Mouse (Mus musculus) MEL (cell line): Measurements from ENCODE around the gene Kifc5b.
A peak's percentile ranks its signal among the peaks of the same experiment; 100 is the strongest.

Source experiments
- BHLHE40 ChIP-seq: IDR thresholded peaks from 2 replicates; pipeline ENCODE4 v1.6.1; 2012; ENCODE audit warnings: low read depth, mild to moderate bottlenecking, inconsistent platforms, low read length, improper control_type of control experiment, borderline replicate concordance
- CTCF ChIP-seq, 3 experiments: IDR thresholded peaks in 2 of 3; conservative IDR thresholded peaks in 1 of 3; 2 replicates each; pipeline ENCODE4 v1.5.1; 2011 to 2012; ENCODE audit warnings: low read length in 3 of 3, low read depth in 2 of 3, mild to moderate bottlenecking in 2 of 3, improper control_type of control experiment in 1 of 3, inconsistent platforms in 1 of 3, mixed read lengths in 1 of 3, moderate library complexity in 1 of 3; ENCODE audit not compliant: control insufficient read depth in 1 of 3, insufficient read depth in 1 of 3, poor library complexity in 1 of 3, severe bottlenecking in 1 of 3
- GATA1 ChIP-seq: IDR thresholded peaks from 2 replicates; pipeline ENCODE4 v1.6.1; 2011; ENCODE audit warnings: low read depth, low read length, improper control_type of control experiment
- HCFC1 ChIP-seq: IDR thresholded peaks from 2 replicates; pipeline ENCODE4 v1.6.1; 2012; ENCODE audit warnings: low read depth, mild to moderate bottlenecking, inconsistent platforms, low read length, improper control_type of control experiment, moderate library complexity
- JUND ChIP-seq: IDR thresholded peaks from 2 replicates; pipeline ENCODE4 v1.6.1; 2011; ENCODE audit warnings: low read depth, mild to moderate bottlenecking, improper control_type of control experiment, low read length
- KAT2A ChIP-seq: conservative IDR thresholded peaks from 2 replicates; pipeline ENCODE4 v1.6.1; 2012; ENCODE audit warnings: low read depth, low read length, improper control_type of control experiment, inconsistent platforms
- MEF2A ChIP-seq: IDR thresholded peaks from 2 replicates; pipeline ENCODE4 v1.6.1; 2014; ENCODE audit warnings: low read depth, mild to moderate bottlenecking, inconsistent platforms, low read length, improper control_type of control experiment; ENCODE audit not compliant: poor library complexity, insufficient replicate concordance, severe bottlenecking; ENCODE audit errors: extremely low read depth
- MYC ChIP-seq: IDR thresholded peaks from 2 replicates; pipeline ENCODE4 v1.6.1; 2011; ENCODE audit warnings: low read depth, mild to moderate bottlenecking, low read length, improper control_type of control experiment, moderate library complexity
- NELFE ChIP-seq: IDR thresholded peaks from 2 replicates; pipeline ENCODE4 v1.6.1; 2011; ENCODE audit warnings: low read depth, low read length, improper control_type of control experiment
- POLR2A ChIP-seq, 2 experiments: IDR thresholded peaks; 2 replicates each; pipeline ENCODE4 v1.6.1; 2011 to 2012; ENCODE audit warnings: low read length in 2 of 2, mild to moderate bottlenecking in 2 of 2, control low read depth in 1 of 2, improper control_type of control experiment in 1 of 2, low read depth in 1 of 2, moderate library complexity in 1 of 2; ENCODE audit not compliant: control insufficient read depth in 1 of 2, insufficient read depth in 1 of 2, poor library complexity in 1 of 2
- POLR2AphosphoS2 ChIP-seq: IDR thresholded peaks from 2 replicates; pipeline ENCODE4 v1.6.1; 2011; ENCODE audit warnings: low read length, improper control_type of control experiment
- TBP ChIP-seq: IDR thresholded peaks from 2 replicates; pipeline ENCODE4 v1.8.0; 2011; ENCODE audit warnings: low read depth, low read length, improper control_type of control experiment
- TCF12 ChIP-seq: IDR thresholded peaks from 2 replicates; pipeline ENCODE4 v1.6.1; 2014; ENCODE audit warnings: low read depth, mild to moderate bottlenecking, inconsistent platforms, low read length, improper control_type of control experiment, moderate library complexity
- ZKSCAN1 ChIP-seq: IDR thresholded peaks from 2 replicates; pipeline ENCODE4 v1.6.1; 2012; ENCODE audit warnings: low read depth, mild to moderate bottlenecking, inconsistent platforms, low read length, improper control_type of control experiment, moderate library complexity

GRCm38 (mm10) chr17:26956895-26957294 lies 40.0 kb downstream of the Kifc5b start:
- peak; percentile 47 for TF ChIP-seq NELFE
- TF ChIP-seq POLR2AphosphoS2: peak; percentile 60; the same call in 1 of the 2 replicates
- TF ChIP-seq TBP: peak; percentile 89
- peak; percentile 72; the same call in 1 of the 2 replicates for TF ChIP-seq BHLHE40
- peak; percentile 68 to 80 for TF ChIP-seq POLR2A (IDR thresholded peaks at IDR 0.05; ENCODE audit: control insufficient read depth in 1 of 2, insufficient read depth in 1 of 2, low read depth in 1 of 2, low read length in 2 of 2, poor library complexity in 1 of 2)
- TF ChIP-seq JUND: no peak
- TF ChIP-seq MYC: peak; percentile 81; the same call in 1 of the 2 replicates
- no peak for TF ChIP-seq MEF2A
- no peak for TF ChIP-seq KAT2A
- TF ChIP-seq CTCF (IDR thresholded peaks at IDR 0.05 in 2 of 3, conservative IDR thresholded peaks at IDR 0.05 in 1 of 3; ENCODE audit: control insufficient read depth in 1 of 3, insufficient read depth in 1 of 3, low read depth in 2 of 3, low read length in 3 of 3, poor library complexity in 1 of 3, severe bottlenecking in 1 of 3): no peak
- TF ChIP-seq ZKSCAN1: no peak
- peak; percentile 84 for TF ChIP-seq TCF12
- TF ChIP-seq GATA1: peak; percentile 95
- TF ChIP-seq HCFC1: 0 out of 2 replicates have a peak, but pooled peaks have one; percentile 54
